Mouse (Mus musculus) embryonic facial prominence, embryonic 15.5 days (tissue): ENCODE measurements around the gene Lbx2. TPM values are rescaled to one million over a fixed set of nuclear protein-coding genes. Genes with fewer than 3 reads are reported as not detected.

Source experiments
- microRNA counts: library from miRNA; unstranded; fragments of <30 nt; microRNA quantifications from one replicate; lab custom pipeline; 2016
- microRNA-seq: library from miRNA; unstranded; fragments of <30 nt; microRNA quantifications from one replicate; pipeline ENCODE4, GENCODE M21; 2016; ENCODE audit warnings: borderline number of aligned reads
- polyA plus RNA-seq: library from polyadenylated mRNA; unstranded; fragments of >200 nt; fragmentation: Nextera tagmentation; extraction: Ambion mirVana; gene quantifications from 2 replicates; pipeline ENCODE4 v1.2.1, GENCODE M21; 2015

The Lbx2 gene
- polyA plus RNA-seq, 1 experiment from 2014 or later: 0.99 TPM

MicroRNA genes within 50 kb of the gene (microRNA counts, 519-probe panel; counts per million panel counts)
- 1,719 counts per million, percentile 22 among the panel's probes with 10 or more counts for microRNA mmu-miR-3470a+mmu-miR-3470b (lab: Ali Mortazavi, UCI)

Small RNAs within 50 kb of the gene (microRNA-seq; reads per million reads assigned to microRNA genes)
- gene Mir3470a (not detected), gene Mir7040 (not detected)

Other genes with a start within 250 kb of the Lbx2 start
- gene Sema4f, start 146.6 kb upstream of the Lbx2 start, polyA plus RNA-seq: 2.3 TPM in 2 replicates
- gene M1ap, start 139.5 kb upstream of the Lbx2 start, polyA plus RNA-seq: 0.25 and 0.27 TPM in 2 replicates
- 9.3 and 10.9 TPM in 2 replicates for gene Dok1, start 52.9 kb upstream of the Lbx2 start, polyA plus RNA-seq
- 19.2 and 25.4 TPM in 2 replicates for gene Loxl3, start 52.2 kb upstream of the Lbx2 start, polyA plus RNA-seq
- gene Aup1, start 31.8 kb upstream of the Lbx2 start, polyA plus RNA-seq: 198 and 201 TPM in 2 replicates
- 68.9 and 72.0 TPM in 2 replicates for gene Htra2, start 31.1 kb upstream of the Lbx2 start, polyA plus RNA-seq
- 1.0 and 1.6 TPM in 2 replicates for gene Dqx1, start 28.5 kb upstream of the Lbx2 start, polyA plus RNA-seq
- 0.51 and 0.61 TPM in 2 replicates for gene Tlx2, start 16.1 kb upstream of the Lbx2 start, polyA plus RNA-seq
- gene Pcgf1, start 8.5 kb upstream of the Lbx2 start, polyA plus RNA-seq: 37.7 and 39.4 TPM in 2 replicates
- gene Ccdc142, start 15.2 kb downstream of the Lbx2 start, polyA plus RNA-seq: 3.2 and 3.4 TPM in 2 replicates
- 2.9 and 3.2 TPM in 2 replicates for gene Gm42688, start 15.2 kb downstream of the Lbx2 start, polyA plus RNA-seq
- 121 and 136 TPM in 2 replicates for gene Mrpl53, start 22.7 kb downstream of the Lbx2 start, polyA plus RNA-seq
- gene Mogs, start 29.1 kb downstream of the Lbx2 start, polyA plus RNA-seq: 50.7 and 52.6 TPM in 2 replicates
- gene Wbp1, start 35.2 kb downstream of the Lbx2 start, polyA plus RNA-seq: 109 and 113 TPM in 2 replicates
- gene Ino80b, start 39.1 kb downstream of the Lbx2 start, polyA plus RNA-seq: 18.2 and 18.5 TPM in 2 replicates
- 62.8 and 63.2 TPM in 2 replicates for gene Rtkn, start 49.1 kb downstream of the Lbx2 start, polyA plus RNA-seq
- gene Wdr54, start 70.0 kb downstream of the Lbx2 start, polyA plus RNA-seq: 7.9 and 12.0 TPM in 2 replicates
- gene 1700003E16Rik, start 70.0 kb downstream of the Lbx2 start, polyA plus RNA-seq: 10.3 and 17.2 TPM in 2 replicates
- 98.7 and 103 TPM in 2 replicates for gene Dctn1, start 79.6 kb downstream of the Lbx2 start, polyA plus RNA-seq
- 0.11 and 0.48 TPM in 2 replicates for gene Slc4a5, start 133.5 kb downstream of the Lbx2 start, polyA plus RNA-seq
- gene Mthfd2, start 239.5 kb downstream of the Lbx2 start, polyA plus RNA-seq: 27.2 and 30.5 TPM in 2 replicates
- 64.1 and 65.9 TPM in 2 replicates for gene Mob1a, start 239.6 kb downstream of the Lbx2 start, polyA plus RNA-seq